Mouse (Mus musculus) embryonic facial prominence, embryonic 13.5 days (tissue): Measurements from ENCODE around the gene Flcn. TPM values are rescaled to one million over a fixed set of nuclear protein-coding genes. Genes with fewer than 3 reads are reported as not detected.

ENCODE experiments used
- ATAC-seq: fragments of 200-750 bp; cut with Nextera tagmentation; 2 replicates; pipeline ENCODE4 v1.8.0; 2017; ENCODE audit warnings: low read depth; ENCODE audit not compliant: insufficient number of reproducible peaks, insufficient read depth, low FRiP score, low TSS enrichment
- H3K27ac ChIP-seq: fragments of 300-500 bp; sonication (generic); 2 replicates; pipeline ENCODE4 v1.5.1; 2015; ENCODE audit warnings: moderate library complexity, mild to moderate bottlenecking, inconsistent platforms
- H3K27me3 ChIP-seq: fragments of 300-500 bp; sonication (generic); 2 replicates; pipeline ENCODE4 v1.6.1; 2015; ENCODE audit warnings: mild to moderate bottlenecking, inconsistent platforms
- H3K36me3 ChIP-seq: fragments of 300-500 bp; sonication (generic); 2 replicates; pipeline ENCODE4 v1.6.1; 2015; ENCODE audit warnings: mild to moderate bottlenecking, inconsistent platforms
- H3K4me1 ChIP-seq: fragments of 300-500 bp; sonication (generic); 2 replicates; pipeline ENCODE4 v1.6.1; 2015; ENCODE audit warnings: inconsistent platforms
- H3K4me2 ChIP-seq: fragments of 300-500 bp; sonication (generic); 2 replicates; pipeline ENCODE4 v1.6.1; 2015; ENCODE audit warnings: moderate library complexity, mild to moderate bottlenecking, inconsistent platforms
- H3K4me3 ChIP-seq: fragments of 300-500 bp; sonication (generic); 2 replicates; pipeline ENCODE4 v1.5.1; 2015; ENCODE audit warnings: mild to moderate bottlenecking, inconsistent platforms
- H3K9ac ChIP-seq: fragments of 300-500 bp; sonication (generic); 2 replicates; pipeline ENCODE4 v1.6.1; 2015; ENCODE audit warnings: mild to moderate bottlenecking, inconsistent platforms
- H3K9me3 ChIP-seq: fragments of 300-500 bp; sonication (generic); 2 replicates; pipeline ENCODE4 v1.6.1; 2016; ENCODE audit warnings: inconsistent platforms
- WGBS: fragments of 180-500 bp; shearing (Covaris S2); methylation state at CpG from one replicate; pipeline ENCODE4 v1.1.7; 2015; ENCODE audit warnings: mixed read lengths; 5-methylcytosine and 5-hydroxymethylcytosine counted together
- polyA plus RNA-seq: library from polyadenylated mRNA; unstranded; fragments of >200 nt; fragmentation: Nextera tagmentation; extraction: Ambion mirVana; gene quantifications from 2 replicates; pipeline ENCODE4 v1.2.1, GENCODE M21; 2015

Flcn gene
- polyA plus RNA-seq, 1 experiment from 2014 or later, result 37.5 TPM

- 91% methylated on average over 4 of the region's 4 CpGs for WGBS
- Histone ChIP-seq H3K36me3 (peaks cover 95% of the 10 kb centered on the region), H3K4me3 (no peak overlapping the region), H3K27me3 (no peaks in the 10 kb centered on the region), H3K9me3 (no peaks in the 10 kb centered on the region), H3K9ac (0 out of 2 replicates have a peak overlapping the region, but pooled peaks have one; percentile 4), H3K27ac (0 out of 2 replicates have a peak overlapping the region, but pooled peaks have one; percentile 22), H3K4me2 (no peak overlapping the region), H3K4me1 (no peaks in the 10 kb centered on the region)
- ATAC-seq, result no peak
These were observed 50.6 kb downstream of the Flcn start for GRCm38 (mm10) chr11:59759178-59759577.

- Histone ChIP-seq H3K9ac (0 out of 2 replicates have a peak overlapping the region, but pooled peaks have one; percentile 4), H3K27ac (peak overlapping the region; percentile 22; the same call in 1 of the 2 replicates), H3K4me2 (no peak overlapping the region), H3K4me1 (no peaks in the 10 kb centered on the region), H3K4me3 (no peak overlapping the region), H3K36me3 (peaks cover 95% of the 10 kb centered on the region), H3K9me3 (no peaks in the 10 kb centered on the region), H3K27me3 (no peaks in the 10 kb centered on the region)
- 91% methylated on average over 9 of the region's 9 CpGs for WGBS
- no peak for ATAC-seq
These were observed 51.4 kb downstream of the Flcn start for GRCm38 (mm10) chr11:59758191-59758985.

- Histone ChIP-seq H3K36me3 (peaks cover 99% of the 10 kb centered on the region), H3K4me3 (no peak overlapping the region), H3K9me3 (no peaks in the 10 kb centered on the region), H3K27me3 (no peaks in the 10 kb centered on the region), H3K9ac (no peak overlapping the region), H3K4me2 (no peak overlapping the region), H3K27ac (no peak overlapping the region), H3K4me1 (no peaks in the 10 kb centered on the region)
- no peak for ATAC-seq
- 87% methylated on average over 4 of the region's 4 CpGs for WGBS
These were observed 53.5 kb downstream of the Flcn start for GRCm38 (mm10) chr11:59756351-59756750.

- Histone ChIP-seq H3K27me3 (no peaks in the 10 kb centered on the region), H3K4me1 (no peaks in the 10 kb centered on the region), H3K4me3 (no peak overlapping the region), H3K4me2 (no peak overlapping the region), H3K9me3 (no peaks in the 10 kb centered on the region), H3K9ac (no peak overlapping the region), H3K36me3 (peaks cover 99% of the 10 kb centered on the region), H3K27ac (no peak overlapping the region)
- WGBS, result 94% methylated on average over 6 of the region's 6 CpGs
- no peak for ATAC-seq
These were observed 55.3 kb downstream of the Flcn start for GRCm38 (mm10) chr11:59754504-59754903.

GRCm38 (mm10) chr11:59749050-59749449 is 60.8 kb downstream of the Flcn start:
- H3K27me3 ChIP-seq, result no peaks in the 10 kb centered on the region
- ATAC-seq, result no peak
- no peak overlapping the region for H3K27ac ChIP-seq
- no peaks in the 10 kb centered on the region for H3K4me1 ChIP-seq
- peaks cover 78% of the 10 kb centered on the region for H3K36me3 ChIP-seq
- H3K4me3 ChIP-seq, result no peak overlapping the region
- 92% methylated on average over 3 of the region's 3 CpGs for WGBS
- H3K4me2 ChIP-seq, result no peak overlapping the region
- H3K9ac ChIP-seq, result no peak overlapping the region
- H3K9me3 ChIP-seq, result no peaks in the 10 kb centered on the region

GRCm38 (mm10) chr11:59746614-59747013 is 63.2 kb downstream of the Flcn start:
- Histone ChIP-seq H3K4me1 (no peaks in the 10 kb centered on the region), H3K9me3 (no peaks in the 10 kb centered on the region), H3K27ac (no peak overlapping the region), H3K4me2 (no peak overlapping the region), H3K9ac (no peak overlapping the region), H3K27me3 (no peaks in the 10 kb centered on the region), H3K4me3 (no peak overlapping the region), H3K36me3 (peaks cover 78% of the 10 kb centered on the region)
- no peak for ATAC-seq
- 86% methylated on average over 2 of the region's 2 CpGs for WGBS

GRCm38 (mm10) chr11:59745851-59746250 is 64.0 kb downstream of the Flcn start:
- Histone ChIP-seq H3K27ac (no peak overlapping the region), H3K9ac (no peak overlapping the region), H3K4me2 (no peak overlapping the region), H3K4me1 (no peaks in the 10 kb centered on the region), H3K27me3 (no peaks in the 10 kb centered on the region), H3K36me3 (peaks cover 78% of the 10 kb centered on the region), H3K4me3 (no peak overlapping the region), H3K9me3 (no peaks in the 10 kb centered on the region)
- 90% methylated on average over 5 of the region's 5 CpGs for WGBS
- ATAC-seq, result no peak

- no peak overlapping the region for H3K4me2 ChIP-seq
- peaks cover 78% of the 10 kb centered on the region for H3K36me3 ChIP-seq
- no peak overlapping the region; the same call in 1 of the 2 replicates for H3K27ac ChIP-seq
- H3K9me3 ChIP-seq, result no peaks in the 10 kb centered on the region
- no peak overlapping the region for H3K9ac ChIP-seq
- WGBS, result 91% methylated on average over 4 of the region's 4 CpGs
- no peak overlapping the region for H3K4me3 ChIP-seq
- ATAC-seq, result no peak
- no peaks in the 10 kb centered on the region for H3K27me3 ChIP-seq
- H3K4me1 ChIP-seq, result no peaks in the 10 kb centered on the region
These were observed 65.4 kb downstream of the Flcn start for GRCm38 (mm10) chr11:59744374-59744773.

- H3K36me3 ChIP-seq, result peaks cover 78% of the 10 kb centered on the region
- WGBS, result 88% methylated on average over 1 of the region's 1 CpGs
- ATAC-seq, result no peak
These were observed 66.1 kb downstream of the Flcn start for GRCm38 (mm10) chr11:59743712-59744111.

GRCm38 (mm10) chr11:59743307-59743706 is 66.5 kb downstream of the Flcn start:
- 83% methylated on average over 2 of the region's 2 CpGs for WGBS
- no peak for ATAC-seq
- Histone ChIP-seq H3K9ac (no peak overlapping the region), H3K4me1 (no peaks in the 10 kb centered on the region), H3K9me3 (no peaks in the 10 kb centered on the region), H3K4me2 (no peak overlapping the region), H3K4me3 (no peak overlapping the region), H3K36me3 (peaks cover 78% of the 10 kb centered on the region), H3K27me3 (no peaks in the 10 kb centered on the region), H3K27ac (no peak overlapping the region)

More at GRCm38 (mm10) chr11:59743712-59744111, 66.1 kb downstream of the Flcn start:
- H3K4me1 ChIP-seq, result no peaks in the 10 kb centered on the region
- H3K9me3 ChIP-seq, result no peaks in the 10 kb centered on the region
- no peak overlapping the region for H3K27ac ChIP-seq
- H3K4me2 ChIP-seq, result no peak overlapping the region
- H3K4me3 ChIP-seq, result no peak overlapping the region
- no peak overlapping the region for H3K9ac ChIP-seq
- H3K27me3 ChIP-seq, result no peaks in the 10 kb centered on the region

GRCm38 (mm10) chr11:59741915-59742314 is 67.9 kb downstream of the Flcn start:
- Histone ChIP-seq H3K36me3 (peaks cover 91% of the 10 kb centered on the region), H3K27me3 (no peaks in the 10 kb centered on the region), H3K9me3 (no peaks in the 10 kb centered on the region), H3K4me1 (no peaks in the 10 kb centered on the region), H3K4me2 (no peak overlapping the region), H3K9ac (no peak overlapping the region), H3K27ac (no peak overlapping the region), H3K4me3 (no peak overlapping the region)
- ATAC-seq, result no peak
- WGBS, result 99% methylated on average over 5 of the region's 5 CpGs
